Mouse (Mus musculus) right cerebral cortex, adult 2 months (tissue): ENCODE data around the gene Ift81.
A peak's percentile ranks its signal among the peaks of the same experiment; 100 is the strongest.

ENCODE experiments used
- DNase-seq, 2 experiments: peaks; one replicate each; pipeline ENCODE4 v3.0.0; 2021 to 2022; ENCODE audit warnings: low spot score in 2 of 2

The Ift81 gene

DNA sequence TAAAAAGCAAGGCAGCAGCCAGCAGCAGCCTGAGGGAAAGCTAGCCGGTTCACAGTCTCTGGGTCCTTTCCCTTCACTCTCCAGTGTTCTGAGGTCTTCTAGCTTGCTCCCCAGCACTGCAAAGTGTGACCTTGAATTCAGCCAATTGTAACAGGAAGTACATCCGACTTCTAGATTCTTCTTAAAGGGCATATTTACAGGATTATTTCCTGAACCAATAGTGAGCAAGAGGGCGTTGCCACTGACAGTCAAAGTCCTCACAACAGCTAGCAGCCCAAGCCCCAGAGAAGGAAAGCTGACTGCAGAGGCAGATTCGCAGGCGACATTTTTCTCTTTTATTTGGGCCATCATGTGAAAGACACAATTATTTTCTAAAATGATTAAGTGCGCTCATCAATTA lies 65.6 kb downstream of the Ift81 start:
- no peak for DNase-seq

DNA sequence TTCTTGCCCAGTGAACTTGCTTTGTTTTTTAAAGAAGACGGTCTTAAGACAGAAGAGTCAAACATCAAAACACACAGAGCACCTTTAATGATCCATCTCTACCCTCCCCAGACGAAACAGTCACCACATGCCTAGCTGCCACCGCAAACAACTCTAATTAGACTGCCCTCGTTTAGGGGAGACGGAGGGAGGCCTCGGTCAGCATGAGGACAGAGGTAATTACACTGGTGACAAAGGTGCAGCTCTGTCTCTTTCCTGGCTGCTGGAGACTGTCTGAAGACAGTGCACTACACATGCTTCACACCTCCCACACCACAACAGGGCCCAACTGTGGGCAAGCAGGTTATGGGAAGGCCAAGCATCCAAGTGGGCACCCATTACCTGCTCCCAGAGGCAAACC lies 66.5 kb downstream of the Ift81 start:
- no peak for DNase-seq

DNA sequence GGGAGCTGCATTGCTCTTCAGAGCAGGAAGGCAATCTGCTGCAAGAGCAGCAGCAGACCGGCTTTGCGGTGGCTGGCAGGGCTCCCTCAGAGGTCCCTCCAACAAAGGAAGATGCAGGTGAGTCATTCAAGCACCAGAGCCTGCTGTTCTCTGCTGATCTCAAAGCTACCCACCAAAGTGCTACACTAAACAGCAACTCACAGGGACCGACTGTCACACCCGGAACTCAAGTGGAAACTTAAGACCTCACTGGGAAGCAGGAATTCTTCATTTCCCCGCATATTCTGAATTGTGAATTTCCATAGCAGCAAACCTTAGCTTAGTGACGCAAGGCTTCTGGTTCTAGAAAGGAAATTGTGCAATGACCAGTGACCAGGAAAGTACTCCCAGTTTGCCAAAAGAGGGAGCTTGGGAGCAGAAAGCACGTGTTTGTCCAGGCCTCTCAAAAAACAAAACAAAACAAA lies 67.0 kb downstream of the Ift81 start:
- peak; percentile 51 to 62 for DNase-seq

DNA sequence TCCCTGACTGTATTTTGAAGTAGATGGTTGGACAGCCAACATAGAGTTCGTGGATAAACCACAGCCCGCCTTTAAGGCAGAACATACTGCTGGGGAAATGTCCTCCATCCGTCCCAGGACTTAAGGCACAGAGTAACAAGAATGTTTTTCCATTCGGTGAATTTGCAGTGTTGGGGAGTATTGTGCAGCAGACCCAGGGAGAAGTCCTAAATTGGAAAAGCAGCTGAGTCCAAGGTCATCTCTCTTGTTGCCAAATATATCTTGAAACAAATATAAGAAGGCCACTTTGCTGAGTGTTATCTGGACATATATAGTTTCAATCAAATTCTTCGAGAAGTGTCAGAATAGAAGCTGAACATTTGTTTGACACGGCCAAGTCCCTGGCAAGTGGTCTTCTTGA lies 70.9 kb downstream of the Ift81 start:
- no peak for DNase-seq

DNA sequence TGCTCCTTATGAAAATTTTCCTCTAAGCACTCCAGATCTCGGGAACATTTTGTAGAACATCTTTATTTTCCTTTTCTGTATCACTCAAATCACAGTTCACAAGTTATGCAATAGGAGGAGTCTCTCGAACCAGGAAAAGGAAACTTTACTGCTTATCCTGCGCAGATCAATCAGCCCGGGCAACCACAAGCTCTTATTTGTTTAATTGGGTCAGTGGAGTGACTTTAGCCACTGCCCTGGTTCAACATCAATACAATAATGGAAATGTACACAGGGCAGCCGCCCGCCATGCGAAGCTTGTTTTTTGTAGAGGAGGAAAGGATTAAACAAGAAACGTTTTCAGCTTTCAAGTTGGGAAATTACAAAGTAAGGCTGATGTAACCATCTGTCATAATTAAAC lies 72.4 kb downstream of the Ift81 start:
- DNase-seq: no peak

DNA sequence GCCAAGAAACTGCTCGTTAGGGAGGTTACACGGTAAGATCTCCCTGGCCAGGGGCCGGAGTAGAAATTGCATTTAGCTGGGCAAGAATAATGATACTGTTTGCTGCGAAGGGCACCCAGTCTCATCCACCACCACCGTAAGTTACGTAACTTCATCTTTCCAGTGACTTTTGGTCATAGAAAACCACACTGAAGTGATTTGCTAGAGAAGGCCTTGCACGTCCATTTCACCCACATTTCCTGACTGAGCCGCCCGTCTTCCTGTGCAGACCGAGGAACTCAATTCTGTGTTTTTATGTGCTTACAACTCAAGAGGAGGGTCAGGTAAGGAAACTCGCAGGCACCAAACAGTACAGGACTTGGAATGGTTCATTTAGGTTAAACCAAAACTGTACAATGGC lies 76.2 kb downstream of the Ift81 start:
- no peak for DNase-seq

DNA sequence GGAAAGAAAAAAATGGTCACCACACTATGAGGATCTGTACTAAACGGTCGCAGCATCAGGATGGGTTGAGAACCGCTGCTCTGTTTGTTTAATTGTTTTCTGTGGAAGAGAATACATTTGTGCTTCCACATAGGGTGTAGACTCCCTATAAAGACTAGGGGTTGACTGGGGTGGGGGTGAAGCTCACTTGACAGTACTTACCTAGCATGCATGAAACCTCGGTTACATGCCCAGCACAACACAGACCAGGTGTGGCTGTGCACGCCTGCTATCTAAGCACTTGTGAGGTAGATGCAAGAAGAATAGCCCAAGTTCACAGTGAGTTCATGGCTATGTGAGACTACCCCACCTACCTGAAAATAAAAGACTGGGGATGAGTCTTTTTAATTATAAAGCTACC lies 76.7 kb downstream of the Ift81 start:
- DNase-seq: no peak

DNA sequence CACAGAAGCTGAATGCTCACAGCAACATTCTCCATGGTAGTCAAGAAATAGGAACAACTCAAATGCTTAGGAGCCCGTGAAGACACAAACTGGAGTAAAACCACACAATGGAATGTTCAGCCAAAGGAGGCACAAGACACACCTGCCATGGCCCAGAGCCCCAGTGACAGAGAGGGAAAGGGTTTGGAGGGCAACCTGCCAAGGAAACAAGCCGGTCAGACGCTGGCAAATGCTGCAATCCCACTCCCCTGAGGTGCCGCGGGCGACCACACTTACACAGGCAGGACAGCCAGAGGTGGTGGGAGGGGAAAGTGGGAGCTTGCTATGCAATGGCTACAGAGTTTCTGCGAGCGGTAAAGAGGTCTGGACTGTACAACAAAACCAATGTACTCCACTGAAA lies 80.4 kb downstream of the Ift81 start:
- no peak for DNase-seq

DNA sequence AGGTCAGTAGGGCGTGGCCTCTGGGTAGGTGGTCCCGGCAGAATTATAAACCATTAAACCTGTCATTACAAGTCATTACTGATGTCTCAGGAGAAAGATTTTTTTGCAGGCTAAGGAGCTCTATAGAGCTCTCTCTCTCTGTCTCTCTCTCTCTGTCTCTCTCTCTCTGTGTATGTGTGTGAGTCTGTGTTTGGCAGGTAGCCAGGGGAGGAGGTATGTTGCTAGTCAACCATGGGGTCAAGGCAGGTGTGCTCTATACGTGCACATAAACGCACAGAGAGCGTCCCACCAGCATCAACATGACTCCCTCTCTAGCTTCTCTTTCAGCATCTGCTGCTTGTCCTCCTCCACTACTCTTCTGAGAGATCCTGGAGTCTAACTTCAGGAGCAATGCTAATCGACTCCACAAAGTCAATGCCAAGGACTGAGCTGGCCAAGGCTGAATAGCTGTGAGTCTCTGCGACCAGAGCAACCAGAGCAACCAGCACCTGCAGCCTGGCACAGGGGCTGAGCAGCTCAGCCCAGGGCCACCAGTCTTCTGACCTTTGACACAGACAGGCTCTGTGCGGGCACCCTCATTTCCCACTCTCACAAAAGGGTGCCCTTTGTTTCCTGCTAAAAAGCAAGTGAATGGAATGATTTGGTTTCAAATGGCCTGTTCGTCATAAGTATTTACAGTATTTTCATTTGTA lies 84.3 kb downstream of the Ift81 start:
- no peak for DNase-seq

DNA sequence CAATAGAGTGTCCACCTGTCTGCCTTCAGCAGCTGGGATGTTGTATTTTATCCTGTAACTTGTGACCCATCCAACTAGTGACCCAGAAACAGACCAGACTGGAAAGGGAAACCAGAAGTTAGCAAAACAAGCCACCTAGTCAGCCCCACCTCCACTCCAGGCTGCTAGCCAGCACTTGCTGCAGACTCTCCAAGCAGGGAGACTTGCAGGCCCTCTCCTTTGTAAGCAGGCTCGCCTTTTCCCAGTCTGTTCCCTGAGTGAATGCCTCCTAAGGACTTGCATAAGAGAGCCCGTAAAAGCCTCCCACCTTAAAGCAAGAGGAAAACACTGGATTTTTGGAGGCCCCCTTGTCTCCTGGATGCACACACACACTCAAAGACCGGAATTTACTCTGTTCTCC lies 85.0 kb downstream of the Ift81 start:
- peak; percentile 43 to 63 for DNase-seq

DNA sequence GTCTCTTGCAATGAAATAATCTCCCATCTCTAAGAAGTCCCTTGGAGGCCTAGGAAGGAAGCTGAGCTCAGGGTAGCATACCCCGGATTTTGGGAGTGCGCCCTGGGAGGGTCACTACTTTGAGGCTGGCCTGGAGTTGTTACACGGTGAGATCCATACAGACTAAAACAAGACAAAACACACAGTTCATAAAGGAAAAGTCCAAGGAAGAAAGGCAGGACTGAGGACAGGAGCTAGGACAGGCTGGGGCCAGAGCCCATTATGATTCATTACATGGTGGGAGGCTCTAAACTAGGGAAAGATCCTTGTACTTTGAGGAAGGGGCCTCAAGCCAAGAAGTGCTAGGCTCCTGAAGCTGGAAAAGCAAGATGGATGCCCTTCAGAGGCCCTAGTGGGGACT lies 85.7 kb downstream of the Ift81 start:
- DNase-seq: no peak

DNA sequence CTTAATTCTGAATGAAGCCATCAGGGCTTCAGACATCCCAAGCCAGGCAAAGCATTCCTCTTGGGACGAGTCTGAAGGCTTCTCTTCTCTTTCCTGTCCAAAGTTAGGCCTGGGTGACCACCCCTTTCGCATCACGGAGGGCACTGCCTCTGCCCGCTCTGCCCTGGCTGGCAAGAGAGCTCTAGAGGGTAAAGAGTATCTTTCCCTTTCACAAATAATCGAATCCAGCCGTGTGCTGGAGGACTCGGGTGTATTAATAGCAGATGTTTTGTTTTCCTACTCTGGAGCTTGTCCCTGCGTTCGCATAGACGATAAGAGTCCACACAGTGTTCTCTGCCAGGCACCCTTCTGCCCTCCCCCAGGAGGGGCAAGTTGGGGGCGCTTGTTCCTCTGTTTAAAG lies 86.6 kb downstream of the Ift81 start:
- DNase-seq: no peak

DNA sequence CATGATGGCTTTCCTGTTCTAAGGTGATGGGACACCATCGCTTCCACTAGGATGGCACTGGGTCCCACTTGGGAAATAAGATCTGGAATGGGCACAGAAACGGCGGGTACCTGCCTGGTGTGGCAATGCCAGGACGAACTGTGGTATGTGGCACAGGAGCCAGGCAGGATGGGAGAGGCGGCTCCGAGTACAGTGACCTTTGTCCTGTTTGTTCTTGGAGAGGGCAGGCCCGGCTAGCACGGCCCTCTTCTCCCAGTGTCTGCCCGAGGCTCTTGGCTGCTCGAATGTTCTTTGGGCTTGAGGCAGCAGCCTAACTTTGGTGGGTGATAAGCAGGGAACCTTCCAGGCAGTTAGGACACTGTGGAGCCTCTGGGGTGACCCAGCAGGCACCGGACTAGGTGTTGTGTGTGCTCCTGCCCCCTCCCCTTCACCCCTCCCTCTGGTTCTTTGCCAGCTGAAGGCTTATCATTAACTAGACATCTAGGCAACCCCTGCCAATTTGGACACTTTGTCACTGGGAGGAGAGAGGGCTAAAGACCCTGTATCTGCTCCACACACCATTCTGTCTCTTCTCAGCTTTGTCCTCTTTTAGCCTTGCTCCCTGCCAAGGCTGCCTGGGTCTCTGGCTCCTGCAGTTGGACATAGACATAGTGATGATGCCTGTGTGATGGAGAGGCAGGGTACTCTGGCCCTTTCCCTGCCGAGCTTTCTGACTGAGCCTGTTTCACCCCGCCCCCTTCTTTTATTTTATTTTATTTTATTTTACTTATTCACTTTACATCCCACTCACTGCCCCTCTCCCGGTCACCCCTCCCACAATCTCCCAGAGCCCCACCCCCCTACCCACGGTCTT lies 87.2 kb downstream of the Ift81 start:
- DNase-seq: no peak

DNA sequence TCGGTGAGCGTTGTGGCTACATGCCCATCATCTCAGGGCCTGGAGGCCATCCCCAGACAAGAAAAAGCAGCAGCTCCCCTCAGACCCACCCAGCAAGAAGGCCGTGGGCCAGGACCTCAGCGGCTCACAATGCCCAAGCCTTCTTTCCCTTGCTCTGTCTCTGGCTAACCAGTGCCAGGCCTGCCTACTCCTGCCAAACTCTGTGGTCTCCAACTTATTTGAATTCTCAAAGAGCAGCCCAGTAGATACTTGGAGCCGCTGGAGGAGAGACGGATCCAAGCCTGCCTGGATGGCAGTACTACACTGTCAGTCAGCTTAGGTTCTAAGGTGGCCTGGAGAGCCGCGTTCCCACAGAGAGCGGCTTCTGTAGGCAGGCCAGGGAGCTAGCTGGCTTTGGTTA lies 87.9 kb downstream of the Ift81 start:
- peak in 1 of 2 experiments; percentile 51 for DNase-seq

DNA sequence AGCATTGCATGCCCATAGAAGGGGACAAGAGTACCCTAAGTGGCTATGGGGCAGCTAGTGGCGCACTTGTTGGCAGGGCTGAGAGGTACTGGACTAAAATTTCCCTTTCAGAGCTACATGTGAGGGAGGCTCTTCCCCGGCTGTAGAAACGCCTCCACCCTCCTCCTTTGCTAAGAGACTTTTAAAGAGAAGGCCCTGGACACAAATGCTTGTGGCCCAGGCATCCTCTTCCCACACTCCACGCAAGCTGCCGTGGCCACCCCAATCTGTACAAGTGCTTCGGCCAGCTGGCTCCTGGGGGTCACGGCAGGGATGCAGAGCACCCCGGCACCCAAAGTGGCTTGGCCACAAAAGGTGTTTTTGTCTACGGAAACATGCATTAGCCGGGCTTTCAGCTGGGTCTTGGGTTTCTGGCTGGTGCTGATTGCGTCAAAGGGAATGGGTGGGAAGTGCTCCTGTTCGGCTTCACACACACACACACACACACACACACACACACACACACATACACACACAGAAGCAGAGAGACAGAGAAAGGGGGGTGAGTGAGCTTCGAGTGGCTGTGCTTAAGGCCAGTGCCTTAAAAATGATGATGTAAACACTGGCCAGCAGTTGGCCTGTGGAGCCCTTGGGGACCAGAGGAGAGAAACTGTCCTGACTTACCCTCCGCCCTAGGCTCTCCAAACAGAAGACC lies 88.9 kb downstream of the Ift81 start:
- DNase-seq: peak; percentile 27 to 42

DNA sequence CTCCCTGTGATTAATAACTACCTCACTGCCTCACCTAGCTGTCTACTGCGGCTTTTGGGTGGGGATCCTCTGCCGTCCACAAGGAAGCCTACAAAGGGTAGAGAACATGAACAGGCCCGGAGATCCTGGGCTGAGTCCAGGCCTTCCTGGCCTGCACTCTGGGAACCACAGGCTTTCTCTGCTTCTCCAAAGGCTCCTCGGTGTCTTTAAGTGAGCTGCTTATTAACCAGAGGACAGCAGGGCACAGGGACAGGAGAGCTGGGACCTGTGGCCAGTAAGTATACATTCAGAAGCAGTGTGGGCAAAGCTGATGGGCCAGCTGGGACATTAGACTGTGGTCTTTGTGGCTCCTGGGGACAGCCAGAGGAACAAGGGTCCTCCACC lies 89.5 kb downstream of the Ift81 start:
- no peak for DNase-seq

DNA sequence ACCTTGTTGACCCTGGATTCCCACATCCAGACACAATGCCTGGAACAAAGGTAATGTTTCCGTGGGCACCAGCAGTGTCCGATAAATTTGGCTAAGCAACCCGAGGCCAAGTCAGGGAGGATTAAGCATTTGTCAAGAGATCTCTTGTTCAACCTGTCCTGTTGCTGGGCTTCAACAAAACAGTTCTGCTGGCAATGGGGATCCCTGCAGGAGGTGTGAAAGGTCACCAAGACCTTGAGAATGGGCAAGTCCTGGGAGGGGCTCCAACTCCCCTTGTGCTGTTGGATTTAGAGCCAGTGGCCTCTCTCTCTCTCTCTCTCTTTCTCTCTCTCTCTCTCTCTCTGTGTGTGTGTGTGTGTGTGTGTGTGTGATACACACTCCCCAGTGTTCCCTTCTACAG lies 90.1 kb downstream of the Ift81 start:
- no peak for DNase-seq

DNA sequence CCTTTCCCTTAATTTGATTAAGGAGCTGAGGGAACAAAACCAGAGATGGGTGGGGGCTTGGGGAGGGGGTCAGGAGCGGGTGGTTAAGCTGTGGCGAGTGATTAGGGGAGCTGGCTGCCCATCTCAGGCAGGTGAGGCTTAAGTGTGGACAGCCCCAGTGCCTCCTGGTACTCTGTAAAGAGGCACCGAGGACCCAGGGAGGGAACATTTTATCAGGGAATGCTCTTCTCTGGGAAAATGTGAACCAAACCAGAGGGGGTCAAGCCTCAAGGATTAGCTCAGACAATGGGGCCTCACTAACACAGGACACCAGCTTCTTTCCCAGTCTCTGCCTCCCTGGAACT lies 93.2 kb downstream of the Ift81 start:
- no peak for DNase-seq

DNA sequence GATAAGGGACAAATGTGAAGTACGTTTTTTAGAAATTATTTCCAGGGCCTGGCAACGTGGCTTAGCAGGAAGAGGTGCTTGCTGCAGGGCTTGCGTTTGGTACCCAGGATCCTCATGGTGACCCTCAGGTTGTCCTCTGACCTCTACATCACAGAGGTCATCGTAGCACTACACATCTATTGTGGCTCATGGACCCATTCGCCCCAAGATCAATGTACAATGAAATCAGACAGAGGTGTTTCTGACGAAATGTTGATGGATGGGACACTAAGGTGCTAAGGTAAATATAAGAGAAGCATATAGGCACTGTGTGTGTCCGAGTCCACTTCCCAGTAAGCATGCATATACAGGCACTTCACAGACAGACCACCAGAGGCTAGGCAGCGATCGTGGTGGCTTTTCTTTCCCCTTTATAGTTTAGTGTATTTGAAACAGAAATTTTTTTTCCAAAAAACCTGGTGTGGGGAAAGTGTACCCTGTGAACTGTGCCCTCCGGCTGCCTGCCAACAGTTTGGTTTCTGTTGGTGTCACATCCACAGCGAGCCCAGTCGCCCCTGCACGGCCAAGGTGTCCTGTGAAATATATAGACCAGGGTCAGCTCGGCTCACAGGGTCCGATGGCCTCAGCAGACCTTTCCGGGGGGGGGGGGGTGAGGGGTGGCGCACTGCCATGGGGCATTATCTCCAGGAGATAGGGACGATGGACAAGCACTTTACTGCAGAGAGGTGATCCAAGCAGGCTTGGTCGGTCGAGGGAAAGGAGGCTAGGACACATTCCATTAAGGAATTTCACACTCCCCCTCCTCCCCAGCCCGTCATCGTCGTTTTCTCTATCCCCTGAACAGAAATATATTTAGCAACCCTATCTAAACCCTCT lies 93.8 kb downstream of the Ift81 start:
- no peak for DNase-seq

DNA sequence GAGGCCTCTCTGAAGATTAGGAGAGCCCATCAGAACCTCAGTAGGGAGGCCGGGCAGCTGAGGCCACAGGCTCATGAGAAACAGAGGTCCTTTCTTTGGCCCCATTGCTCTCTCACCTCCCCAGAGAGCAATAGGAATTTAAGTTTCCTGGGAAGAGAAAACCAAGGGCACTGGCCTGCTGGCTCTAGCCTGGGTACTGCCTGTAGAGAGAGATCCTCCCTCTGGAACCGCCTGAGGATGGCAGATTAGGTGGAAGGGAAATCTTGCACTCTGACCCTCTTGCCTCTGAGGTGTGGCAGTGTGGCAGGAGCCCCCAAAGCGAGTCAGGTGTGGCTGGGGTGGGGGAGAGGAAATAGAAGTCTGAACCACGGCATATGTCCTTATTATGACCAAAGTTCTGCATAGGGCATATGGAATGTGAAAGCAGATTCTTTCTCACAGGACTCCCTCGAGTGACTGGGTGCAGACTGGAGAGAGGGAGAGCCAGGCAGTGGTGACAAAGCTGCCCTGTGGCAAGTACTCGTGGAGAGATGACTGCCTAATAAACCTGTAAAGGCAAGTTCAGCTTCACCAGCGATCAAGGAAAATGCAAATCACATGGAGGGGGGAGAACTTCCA lies 95.2 kb downstream of the Ift81 start:
- DNase-seq: no peak

DNA sequence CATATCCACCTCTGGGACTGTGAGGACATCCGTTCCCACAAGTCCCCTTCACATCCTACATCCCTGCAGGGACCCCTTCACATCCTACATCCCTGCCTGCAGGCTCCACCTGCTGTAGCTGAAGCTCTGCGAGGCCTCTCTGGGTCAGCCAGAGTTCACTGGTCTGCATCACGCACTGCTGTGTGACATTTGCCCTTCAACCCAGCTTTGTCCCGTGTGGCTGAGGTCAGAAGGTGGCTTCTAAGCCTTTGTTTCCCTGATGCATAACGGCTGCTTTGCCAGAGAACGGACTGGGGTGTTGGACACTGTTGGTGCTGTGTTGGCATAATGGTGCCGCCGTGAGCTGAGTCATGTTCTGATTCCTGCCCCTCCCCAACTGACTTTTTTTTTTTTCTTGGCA lies 96.1 kb downstream of the Ift81 start:
- DNase-seq: no peak
